Mouse (Mus musculus): ENCODE measurements around the gene Mettl26.
"Not testable (repeated sequence)": the region's sequence is repeated elsewhere in the genome, so short reads cannot be mapped to it uniquely, and the experiment has no call there.

The Mettl26 gene

GRCm38 (mm10) chr17:25869498-25869897 lies 5.4 kb upstream of the Mettl26 start:
- in situ Hi-C loops (cut with MseI, MboI), result no loop called here

- in situ Hi-C loops (cut with MseI, MboI), result no loop called here
Measured at GRCm38 (mm10) chr17:25869954-25870353, 4.9 kb upstream of the Mettl26 start.

GRCm38 (mm10) chr17:25871566-25871965 lies 3.3 kb upstream of the Mettl26 start:
- in situ Hi-C loops (cut with MseI, MboI), result not testable (repeated sequence)

DNA sequence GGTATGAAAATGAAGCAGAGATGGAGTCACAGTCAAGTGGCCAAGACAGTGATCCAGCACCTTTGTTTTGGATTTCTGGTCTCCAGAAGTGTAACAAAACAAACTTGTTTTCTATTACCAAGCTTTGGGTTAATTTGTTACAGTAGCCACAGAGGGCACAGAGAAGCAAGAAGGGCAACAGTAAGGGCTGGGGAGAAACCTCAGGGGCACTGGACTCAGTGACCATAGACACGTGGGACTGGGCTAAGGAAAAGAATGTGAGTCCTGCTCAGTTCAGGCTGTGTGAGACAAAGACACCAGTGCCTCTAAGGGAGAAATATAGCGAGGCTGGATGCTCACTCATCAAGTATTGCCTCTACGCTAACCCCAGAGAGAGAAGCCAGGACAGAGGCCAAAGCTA lies 2.2 kb upstream of the Mettl26 start:
- in situ Hi-C loops (cut with MseI, MboI), result no loop called here

DNA sequence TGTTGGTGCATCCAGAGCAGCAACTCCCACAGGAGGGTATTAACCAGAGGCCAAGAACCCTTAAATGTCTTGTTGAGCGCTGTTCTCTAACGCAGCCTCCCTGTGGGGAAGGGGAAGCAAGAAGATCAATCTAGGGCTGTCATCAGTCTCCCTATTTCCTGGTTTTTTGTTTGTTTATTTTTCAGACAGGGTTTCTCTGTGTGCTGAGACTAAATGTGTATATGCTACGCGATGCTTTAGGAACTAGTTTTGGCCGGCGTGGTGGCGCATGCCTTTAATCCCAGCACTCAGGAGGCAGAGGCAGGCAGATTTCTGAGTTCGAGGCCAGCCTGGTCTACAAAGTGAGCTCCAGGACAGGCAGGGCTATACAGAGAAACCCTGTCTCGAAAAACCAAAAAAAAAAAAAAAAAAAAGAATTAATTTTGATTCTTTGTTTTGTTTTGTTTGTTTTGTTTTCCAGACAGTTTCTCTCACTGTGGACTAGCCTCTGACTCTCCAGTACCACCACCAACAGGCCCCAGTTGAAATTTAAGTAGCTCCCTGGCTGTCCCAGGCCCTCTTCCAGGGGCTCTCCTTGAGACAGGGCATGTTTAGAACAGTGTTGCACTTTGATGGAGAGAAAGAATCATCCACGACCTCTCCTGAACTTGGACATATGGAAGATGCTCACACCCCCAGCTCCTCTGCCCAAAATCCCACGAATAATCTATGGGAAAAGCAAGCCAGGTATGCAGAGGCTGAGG lies 1.3 kb upstream of the Mettl26 start:
- in situ Hi-C loops (cut with MseI, MboI), result no loop called here

DNA sequence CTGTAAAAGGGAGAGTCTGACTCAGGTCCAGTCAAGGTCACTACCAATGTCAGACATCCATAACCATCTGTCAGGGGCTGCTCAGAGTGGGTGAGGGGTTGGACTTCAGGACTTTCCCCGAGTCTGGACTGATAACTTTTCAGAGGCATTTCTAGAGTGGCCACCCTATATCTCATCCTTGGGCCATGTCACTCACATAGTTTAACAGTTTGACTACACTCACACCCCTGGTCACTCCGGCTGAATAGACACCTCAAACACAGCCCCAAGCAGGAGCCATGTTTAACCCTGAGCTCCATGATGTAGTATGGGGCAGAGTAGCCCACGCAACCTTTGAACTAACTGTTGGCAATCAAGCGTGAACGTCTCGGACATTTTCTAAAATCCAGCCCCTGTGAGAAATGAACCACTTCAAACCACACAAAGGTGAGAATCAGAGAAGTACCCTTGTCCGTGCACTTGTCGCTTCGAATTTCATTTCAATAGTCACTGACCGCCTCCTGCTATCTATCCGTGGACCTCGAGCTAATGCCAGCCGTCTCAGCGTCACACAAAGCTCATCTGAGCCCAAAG lies 640 bp upstream of the Mettl26 start:
- in situ Hi-C loops (cut with MseI, MboI), result no loop called here

- in situ Hi-C loops (cut with MseI, MboI), result no loop called here
Measured at GRCm38 (mm10) chr17:25875171-25876136, 580 bp downstream of the Mettl26 start.

- in situ Hi-C loops (cut with MseI, MboI), result no loop called here
Measured at GRCm38 (mm10) chr17:25876347-25876915, 1.6 kb downstream of the Mettl26 start.

DNA sequence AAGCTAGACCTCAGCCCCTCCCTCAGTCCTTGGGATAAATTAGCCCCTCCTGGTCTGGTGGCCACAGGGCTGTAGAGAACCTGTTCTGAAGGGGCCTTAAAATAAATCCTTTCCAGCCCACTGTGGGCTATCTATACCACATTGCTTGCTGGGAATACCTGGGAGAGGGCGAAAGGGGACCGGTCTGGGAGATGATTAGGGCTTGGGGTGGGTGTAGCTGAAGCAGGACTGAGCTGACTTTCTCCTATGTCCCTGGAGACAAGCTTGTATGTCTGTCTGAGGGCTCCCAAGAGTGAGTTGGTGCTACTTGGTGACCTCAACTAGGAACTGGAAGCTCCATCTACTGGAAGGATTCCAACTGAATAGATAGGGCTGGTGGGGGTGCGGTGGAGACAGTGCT lies 2.2 kb downstream of the Mettl26 start:
- in situ Hi-C loops (cut with MseI, MboI), result no loop called here

- in situ Hi-C loops (cut with MseI, MboI), result no loop called here
Measured at GRCm38 (mm10) chr17:25877741-25878610, 3.1 kb downstream of the Mettl26 start.

DNA sequence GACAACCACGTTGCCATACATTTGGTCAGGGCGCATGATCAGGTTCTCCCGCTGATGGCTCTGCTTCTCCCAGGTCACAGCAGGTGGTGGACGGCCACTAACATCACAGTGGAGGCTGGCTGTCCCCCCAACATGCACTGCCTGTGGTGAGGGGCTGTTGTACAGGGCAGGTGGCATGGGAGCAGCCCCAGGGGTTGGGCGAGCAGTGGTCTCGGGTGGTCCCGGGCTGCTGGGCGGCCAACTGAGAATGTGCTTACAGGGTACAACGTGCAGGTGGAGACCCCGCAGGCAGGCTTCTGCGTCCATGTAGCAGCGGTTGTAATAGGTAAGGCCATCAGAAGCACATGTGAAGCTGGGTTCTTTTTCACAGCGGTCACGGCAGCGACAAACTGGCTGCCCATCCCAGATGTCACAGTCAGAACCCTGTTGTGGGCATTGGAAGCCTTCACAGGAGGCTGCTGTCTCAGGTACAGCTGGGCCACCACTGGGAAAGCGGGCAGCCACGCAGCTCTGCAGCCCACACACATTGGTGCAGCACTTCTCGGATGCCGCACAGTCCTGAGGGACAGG lies 3.8 kb downstream of the Mettl26 start:
- in situ Hi-C loops (cut with MseI, MboI), result no loop called here

DNA sequence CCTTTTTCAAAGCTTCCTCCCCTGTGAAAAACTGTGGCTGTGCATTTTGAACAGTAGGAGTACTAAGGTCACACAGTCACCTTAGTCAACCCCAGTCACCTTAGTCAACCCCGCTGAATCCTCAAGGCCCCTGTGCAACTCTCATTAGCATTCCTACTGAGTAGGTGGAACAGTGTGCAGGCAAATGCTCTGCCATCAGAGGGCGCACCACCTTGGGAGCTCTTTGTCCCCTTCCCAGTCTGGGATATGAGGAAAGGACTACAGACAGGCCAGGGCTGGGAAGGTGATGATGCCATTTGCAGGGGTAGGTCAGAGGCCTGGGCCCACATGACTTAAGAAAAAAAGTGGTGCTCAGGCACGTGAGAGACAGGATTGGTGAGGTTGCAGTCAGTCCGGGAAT lies 4.4 kb downstream of the Mettl26 start:
- in situ Hi-C loops (cut with MseI, MboI), result no loop called here

- in situ Hi-C loops (cut with MseI, MboI), result no loop called here
Measured at GRCm38 (mm10) chr17:25879750-25880149, 4.9 kb downstream of the Mettl26 start.

GRCm38 (mm10) chr17:25880196-25880910 lies 5.5 kb downstream of the Mettl26 start, which contains the start of gene Wfikkn1:
Wfikkn1 (minus strand) TSS chr17:25880858.
- in situ Hi-C loops (cut with MseI, MboI), result no loop called here

GRCm38 (mm10) chr17:25880913-25881641 lies 6.2 kb downstream of the Mettl26 start:
- in situ Hi-C loops (cut with MseI, MboI), result no loop called here

DNA sequence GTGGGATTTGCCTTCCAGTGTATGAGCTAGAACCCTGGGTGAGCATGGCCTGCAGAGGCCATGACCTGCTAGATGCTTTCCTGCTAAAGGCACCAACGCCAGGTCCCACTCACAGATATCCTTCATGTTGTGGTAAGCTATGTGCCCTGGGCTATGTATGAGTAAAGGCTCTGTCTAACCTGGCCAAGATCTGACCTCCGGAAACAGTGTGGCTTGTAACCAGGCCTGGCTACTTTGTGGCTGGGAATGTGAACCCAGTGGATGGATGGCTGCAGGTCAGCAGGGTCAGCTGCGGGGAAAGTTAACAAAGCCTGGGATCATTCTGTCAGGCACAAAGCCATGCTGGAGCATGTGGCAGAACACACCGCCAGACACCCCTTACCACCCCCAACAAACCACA lies 6.8 kb downstream of the Mettl26 start:
- in situ Hi-C loops (cut with MseI, MboI), result no loop called here

DNA sequence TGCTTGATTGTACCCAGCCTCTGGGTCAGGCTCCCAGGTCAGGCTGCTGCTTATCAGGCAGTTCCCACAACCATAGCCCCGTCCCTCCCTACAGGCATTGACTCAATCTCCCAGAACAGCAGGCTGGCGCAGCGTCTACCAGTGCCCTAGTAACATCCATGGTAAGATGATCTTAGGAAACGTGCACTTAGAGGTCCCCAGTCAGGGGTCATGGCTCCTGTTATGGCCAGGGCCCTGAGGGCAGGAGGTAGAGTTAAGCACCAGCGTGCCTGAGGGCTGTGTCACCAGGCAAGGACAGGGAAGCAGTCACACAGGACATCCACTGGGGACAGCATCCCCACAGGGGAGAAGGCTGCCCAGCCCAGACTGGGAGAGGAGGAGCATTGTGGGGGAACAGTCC lies 7.4 kb downstream of the Mettl26 start:
- in situ Hi-C loops (cut with MseI, MboI), result no loop called here

DNA sequence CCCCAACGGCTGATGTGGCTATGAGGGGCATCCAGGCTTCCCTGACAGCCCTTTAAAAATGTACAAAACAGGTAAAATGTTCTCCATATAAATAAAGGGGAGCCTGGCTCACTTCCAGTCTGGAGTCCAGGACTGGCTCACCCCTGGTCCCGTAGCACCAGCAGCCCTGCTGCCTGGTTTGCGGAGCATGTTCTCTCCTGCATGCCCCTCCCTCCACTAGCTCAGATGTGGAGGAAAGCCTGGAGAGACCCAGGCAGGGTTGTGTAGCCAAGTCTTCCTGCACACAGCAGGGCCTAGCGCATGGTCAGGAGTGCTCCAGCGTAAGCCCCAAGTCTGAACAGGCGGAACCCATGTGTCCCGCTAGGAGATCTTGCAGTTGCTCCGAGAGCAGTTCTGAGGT lies 8.4 kb downstream of the Mettl26 start:
- in situ Hi-C loops (cut with MseI, MboI), result no loop called here

DNA sequence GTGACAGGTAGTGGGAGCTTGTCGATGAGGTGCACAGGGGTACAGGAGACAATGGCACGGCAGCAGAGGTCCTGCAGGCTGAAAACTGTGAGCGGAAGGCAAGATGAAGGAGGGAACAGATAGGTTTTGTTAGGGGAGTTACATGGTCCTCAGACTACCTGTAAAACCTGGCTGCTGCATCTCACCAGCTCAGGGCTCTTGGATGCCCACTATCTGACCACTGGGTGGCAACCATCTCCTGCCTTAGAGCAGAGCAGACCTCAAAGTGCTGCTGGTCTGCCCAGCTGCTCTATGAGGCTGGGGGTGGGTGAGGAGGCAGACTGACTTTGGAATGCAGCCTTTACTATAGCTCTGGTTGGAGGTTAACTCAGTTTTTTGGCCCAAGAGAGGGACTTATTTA lies 8.9 kb downstream of the Mettl26 start:
- in situ Hi-C loops (cut with MseI, MboI), result no loop called here
